Mouse (Mus musculus) gonadal fat pad, adult 2 months (tissue): ENCODE measurements at regions not wholly inside any gene's neighbourhood (a gene's known extent, or its start where the extent isn't known, plus 50 kb on each side); places are given as distances from the start of the nearest gene placed in this dataset.

Source experiments
- DNase-seq: peaks from one replicate; pipeline ENCODE4 v3.0.0-alpha.2; 2012; ENCODE audit warnings: low read depth

DNA sequence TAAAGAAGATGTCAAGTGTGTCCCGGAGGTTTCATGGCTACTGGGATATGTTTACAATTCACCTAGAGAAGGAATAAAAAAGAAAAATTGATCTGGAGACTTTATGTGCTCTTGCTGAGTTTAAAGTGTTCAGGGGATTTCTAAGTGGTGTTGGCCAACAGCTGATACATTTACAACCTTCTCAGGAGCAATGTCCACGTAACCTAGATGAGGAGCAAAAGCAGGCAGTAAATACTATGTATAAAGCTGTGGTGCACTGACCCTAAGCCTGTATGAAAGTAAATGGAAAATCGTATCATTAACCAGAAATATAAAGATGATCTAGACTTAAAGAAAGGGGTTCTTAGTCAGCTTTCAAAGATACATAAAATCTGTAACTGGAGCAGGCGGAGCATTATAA lies 124.3 kb upstream of the Cblb start:
- no peak for DNase-seq

GRCm38 (mm10) chr16:51910046-51910445 lies 121.0 kb upstream of the Cblb start:
- no peak for DNase-seq

DNA sequence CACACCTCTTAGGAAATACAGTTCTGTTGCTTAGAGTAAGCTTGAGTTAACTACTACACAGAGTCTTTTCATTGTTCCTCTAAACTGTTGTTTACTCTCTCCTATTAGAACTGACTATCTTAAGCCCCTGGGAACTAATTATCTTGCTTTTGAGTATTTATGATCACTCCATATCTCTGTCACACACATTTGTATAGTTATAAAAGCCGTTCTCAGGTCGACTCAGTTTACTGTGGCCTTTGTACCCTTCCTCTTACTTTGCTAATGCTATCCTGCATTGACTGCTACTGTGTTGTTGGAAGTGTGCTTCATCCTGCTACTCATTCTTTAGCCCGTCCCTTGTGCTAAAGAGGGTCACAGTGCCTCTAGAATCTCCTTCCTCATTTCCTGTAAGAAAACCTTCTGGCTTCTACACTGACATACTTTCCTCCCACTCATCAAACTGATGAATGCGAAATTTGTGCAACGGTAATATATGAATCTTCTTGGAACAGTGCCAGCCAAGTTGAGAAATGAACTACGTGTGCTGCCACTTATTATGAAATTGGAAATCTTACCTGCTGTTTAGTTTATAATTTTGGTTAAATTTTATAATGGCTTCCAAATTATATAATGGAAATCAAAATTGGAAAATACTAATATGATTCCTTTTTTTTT lies 119.8 kb upstream of the Cblb start:
- DNase-seq: peak; percentile 82

GRCm38 (mm10) chr16:51915034-51915928 lies 115.7 kb upstream of the Cblb start:
- DNase-seq: no peak

GRCm38 (mm10) chr16:51915929-51916308 lies 115.1 kb upstream of the Cblb start:
- DNase-seq: no peak

DNA sequence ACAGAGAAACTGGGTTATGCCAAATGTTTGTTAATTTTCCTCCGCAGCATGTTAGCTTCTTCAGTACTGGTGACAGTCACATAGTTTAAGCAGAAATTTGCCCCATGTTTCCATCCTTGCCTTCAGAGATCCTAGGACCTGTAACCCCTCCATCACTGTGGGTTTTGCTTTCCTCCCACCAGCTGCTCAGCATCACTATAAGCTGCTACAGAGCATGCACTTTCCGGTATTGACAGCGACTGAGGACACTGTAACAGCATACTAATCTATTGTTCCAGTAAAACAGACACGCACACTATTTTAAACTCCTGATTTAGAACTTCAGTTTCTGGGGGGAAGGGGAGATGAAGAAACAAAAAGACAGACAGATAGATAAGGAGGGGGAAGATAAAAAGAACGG lies 114.7 kb upstream of the Cblb start:
- DNase-seq: no peak

DNA sequence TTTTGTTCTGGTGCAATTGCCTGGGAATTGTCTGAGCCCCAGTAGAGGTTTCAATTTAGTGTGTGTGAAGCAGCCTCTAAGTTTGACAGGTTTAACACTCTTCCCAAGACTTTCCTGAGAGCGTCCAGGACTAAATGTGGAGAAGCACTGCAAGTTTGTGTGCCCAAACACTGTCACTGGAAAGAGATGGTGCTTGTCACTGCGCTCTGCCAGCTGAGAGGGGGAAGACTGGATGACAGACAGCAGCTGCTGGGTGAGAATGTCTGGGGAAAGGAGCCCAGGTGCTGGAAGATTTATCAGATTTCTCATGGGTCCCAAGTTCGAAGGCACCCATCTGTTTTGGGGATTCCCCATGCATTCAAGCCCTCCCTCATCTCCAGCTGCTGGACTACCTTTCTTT lies 114.2 kb upstream of the Cblb start:
- no peak for DNase-seq

- no peak for DNase-seq
These were observed 113.5 kb upstream of the Cblb start for GRCm38 (mm10) chr16:51917540-51917939.

GRCm38 (mm10) chr16:51921025-51921424 lies 110.0 kb upstream of the Cblb start:
- no peak for DNase-seq

DNA sequence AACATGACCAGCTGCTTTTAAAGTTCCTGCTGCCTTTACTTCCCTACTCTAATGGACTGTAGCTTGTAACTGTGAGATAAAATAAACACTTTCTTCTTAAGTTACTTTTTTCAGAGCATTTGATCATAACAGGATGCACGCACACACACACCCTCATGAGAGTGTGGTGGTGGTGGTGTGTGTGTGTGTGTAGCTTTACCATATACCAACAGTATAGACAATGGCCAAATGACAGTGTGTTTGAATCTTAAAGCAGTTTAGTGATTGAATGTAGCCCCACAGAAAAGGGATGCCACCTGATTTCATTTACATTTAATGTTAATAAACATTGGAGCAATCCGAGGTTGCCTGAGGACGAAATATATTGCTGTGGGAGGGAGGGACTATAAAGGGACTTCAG lies 108.4 kb upstream of the Cblb start:
- DNase-seq: no peak

- no peak for DNase-seq
These were observed 105.4 kb upstream of the Cblb start for GRCm38 (mm10) chr16:51925639-51926038.

- no peak for DNase-seq
These were observed 97.9 kb upstream of the Cblb start for GRCm38 (mm10) chr16:51933122-51933521.

GRCm38 (mm10) chr16:51933965-51934364 lies 97.1 kb upstream of the Cblb start:
- DNase-seq: no peak

DNA sequence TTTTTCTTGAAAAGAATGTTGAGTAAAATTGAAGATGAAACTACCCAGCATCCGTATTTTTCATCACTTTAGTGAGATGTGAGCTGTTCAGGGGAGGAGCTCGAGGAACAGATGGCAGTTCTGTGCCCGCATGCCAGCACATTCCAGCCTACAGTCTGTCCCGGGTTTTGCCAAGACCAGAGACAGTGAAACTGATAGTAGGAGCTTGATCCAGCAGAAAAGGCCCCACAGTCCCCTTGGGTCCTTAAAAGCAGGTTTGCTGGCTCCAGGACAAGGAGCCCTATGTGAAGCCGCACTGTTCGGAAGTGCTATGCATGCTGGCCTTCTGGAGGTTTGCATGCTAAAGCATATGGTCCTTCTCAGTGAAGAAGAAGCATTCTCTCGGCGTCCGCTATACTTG lies 93.7 kb upstream of the Cblb start:
- no peak for DNase-seq

DNA sequence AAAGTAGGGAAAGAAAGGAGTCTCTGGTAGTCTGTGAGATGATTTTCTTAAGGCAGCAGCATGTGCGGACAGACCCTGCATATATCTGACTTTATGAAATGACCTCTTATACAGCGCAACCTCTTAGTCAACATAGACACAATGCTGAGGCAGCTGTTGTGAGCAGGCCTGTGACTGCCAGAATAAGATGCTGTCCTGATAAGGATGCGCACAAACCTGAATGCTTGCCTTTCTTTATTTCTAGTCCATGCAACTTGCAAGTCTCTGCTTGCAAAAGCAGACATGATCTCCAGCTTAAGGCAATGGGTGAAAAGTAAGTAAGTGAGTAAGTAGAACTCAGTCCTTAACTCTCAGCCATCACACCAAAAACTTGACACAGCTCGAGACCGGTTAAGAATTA lies 92.0 kb upstream of the Cblb start:
- DNase-seq: peak; percentile 91

DNA sequence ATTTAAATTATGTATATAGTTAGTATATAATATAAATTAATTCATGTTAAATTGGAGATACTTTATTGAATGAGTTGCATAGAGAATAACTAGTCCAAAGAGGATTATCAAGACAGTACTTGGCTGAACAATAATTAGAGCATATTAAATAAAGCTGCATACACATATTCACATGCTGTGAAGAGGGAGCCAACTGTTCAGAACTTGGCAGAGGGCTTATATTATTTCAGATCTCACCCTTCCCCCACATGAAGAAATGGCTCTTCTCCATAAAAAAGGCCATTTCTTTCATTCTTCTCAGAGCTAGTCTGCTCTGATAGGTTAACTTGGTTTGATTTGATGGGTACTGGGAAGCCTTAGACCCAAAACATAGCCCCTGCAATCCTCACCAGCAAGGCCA lies 90.5 kb upstream of the Cblb start:
- DNase-seq: no peak

- DNase-seq: no peak
These were observed 88.4 kb upstream of the Cblb start for GRCm38 (mm10) chr16:51942431-51943130.

- peak; percentile 89 for DNase-seq
These were observed 63.8 kb upstream of the Cblb start for GRCm38 (mm10) chr16:51967051-51967845.
